Mouse (Mus musculus) T-helper 2 cell (primary cell): ENCODE results near the gene Anapc16.

Experiments
- in situ Hi-C: fragments of 300-600 bp; cut with MboI, MseI; formaldehyde crosslinking; loops from one replicate; pipeline ENCODE4 v1.15.1; 2025; ENCODE audit warnings: high pct_unique_total_duplicates

The Anapc16 gene

GRCm38 (mm10) chr10:59972534-59972933 is 30.4 kb downstream of the Anapc16 start:
- in situ Hi-C loops: no loop called here

GRCm38 (mm10) chr10:59971813-59972212 is 31.1 kb downstream of the Anapc16 start:
- in situ Hi-C loops: no loop called here

- in situ Hi-C loops: no loop called here
Observed at GRCm38 (mm10) chr10:59970450-59971062, 32.4 kb downstream of the Anapc16 start.

- in situ Hi-C loops: no loop called here
Observed at GRCm38 (mm10) chr10:59969821-59970449, 33.0 kb downstream of the Anapc16 start.

GRCm38 (mm10) chr10:59967309-59967942 is 35.5 kb downstream of the Anapc16 start:
- in situ Hi-C loops: no loop called here

- in situ Hi-C loops: no loop called here
Observed at GRCm38 (mm10) chr10:59966743-59967142, 36.2 kb downstream of the Anapc16 start.

GRCm38 (mm10) chr10:59965788-59966187 is 37.1 kb downstream of the Anapc16 start:
- in situ Hi-C loops: no loop called here

GRCm38 (mm10) chr10:59965362-59965695 is 37.6 kb downstream of the Anapc16 start:
- in situ Hi-C loops: no loop called here

- in situ Hi-C loops: no loop called here
Observed at GRCm38 (mm10) chr10:59964504-59965361, 38.2 kb downstream of the Anapc16 start.

GRCm38 (mm10) chr10:59963609-59964008 is 39.3 kb downstream of the Anapc16 start:
- in situ Hi-C loops: no loop called here

- in situ Hi-C loops: loop anchor here (5.0 kb wide), 1 partner anchor 43 kb away; the partner anchor contains the start of genes Anapc16 and Ascc1
Observed at GRCm38 (mm10) chr10:59959517-59959916, 43.4 kb downstream of the Anapc16 start.

- in situ Hi-C loops: loop anchor here (5.0 kb wide), 1 partner anchor 44 kb away; the partner anchor contains the start of genes Anapc16 and Ascc1
Observed at GRCm38 (mm10) chr10:59958458-59958857, 44.5 kb downstream of the Anapc16 start.

GRCm38 (mm10) chr10:59957171-59958149 is 45.5 kb downstream of the Anapc16 start:
- in situ Hi-C loops: loop anchor here (5.0 kb wide), 1 partner anchor 45 kb away; the partner anchor contains the start of genes Anapc16 and Ascc1

- in situ Hi-C loops: loop anchor here (5.0 kb wide), 1 partner anchor 46 kb away; the partner anchor contains the start of genes Anapc16 and Ascc1
Observed at GRCm38 (mm10) chr10:59956681-59957080, 46.3 kb downstream of the Anapc16 start.

GRCm38 (mm10) chr10:59953564-59954039 is 49.3 kb downstream of the Anapc16 start:
- in situ Hi-C loops: no loop called here

GRCm38 (mm10) chr10:59952781-59953563 is 50.0 kb downstream of the Anapc16 start:
- in situ Hi-C loops: no loop called here

GRCm38 (mm10) chr10:59952152-59952780 is 50.7 kb downstream of the Anapc16 start:
- in situ Hi-C loops: no loop called here

- in situ Hi-C loops: no loop called here
Observed at GRCm38 (mm10) chr10:59951211-59952151, 51.5 kb downstream of the Anapc16 start, which contains the start of gene Ddit4. Gene Ddit4, minus strand, starts transcription at chr10:59951834.
